Mouse (Mus musculus) skeletal muscle tissue, adult 2 months (tissue): ENCODE data around the gene Carf.

Experiments used
- DNase-seq: peaks from one replicate; pipeline ENCODE4 v3.0.0-alpha.2; 2012; ENCODE audit warnings: low read depth, low spot score

The Carf gene

GRCm38 (mm10) chr1:60179932-60180783, 82.1 kb downstream of the Carf start, which contains the start of gene Nbeal1:
Gene Nbeal1 (plus strand): TSS chr1:60180599.
- DNase-seq, result peak; percentile 99

DNA sequence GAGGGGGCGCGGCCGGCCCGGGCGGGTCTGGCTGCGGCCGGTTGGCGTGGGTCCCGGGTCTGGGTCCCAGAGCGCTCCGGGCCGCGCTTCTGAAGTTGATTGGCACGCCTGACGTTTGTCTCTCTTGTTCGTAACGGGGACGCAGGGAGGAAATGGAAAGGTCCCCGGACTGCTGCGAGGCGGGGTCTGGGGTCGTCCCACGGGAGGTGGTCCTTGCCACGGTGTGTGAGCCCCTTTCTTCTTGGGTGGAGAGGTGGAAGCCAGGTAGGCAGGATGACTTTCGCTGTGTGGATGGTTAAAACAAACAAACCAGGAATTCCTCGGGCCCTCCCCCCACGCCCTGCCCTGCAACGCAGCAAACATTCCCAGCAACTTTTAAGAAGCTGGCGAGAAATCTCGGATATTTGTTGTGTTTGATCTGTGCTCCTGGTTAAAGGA, 82.8 kb downstream of the Carf start:
- DNase-seq, result peak; percentile 40

DNA sequence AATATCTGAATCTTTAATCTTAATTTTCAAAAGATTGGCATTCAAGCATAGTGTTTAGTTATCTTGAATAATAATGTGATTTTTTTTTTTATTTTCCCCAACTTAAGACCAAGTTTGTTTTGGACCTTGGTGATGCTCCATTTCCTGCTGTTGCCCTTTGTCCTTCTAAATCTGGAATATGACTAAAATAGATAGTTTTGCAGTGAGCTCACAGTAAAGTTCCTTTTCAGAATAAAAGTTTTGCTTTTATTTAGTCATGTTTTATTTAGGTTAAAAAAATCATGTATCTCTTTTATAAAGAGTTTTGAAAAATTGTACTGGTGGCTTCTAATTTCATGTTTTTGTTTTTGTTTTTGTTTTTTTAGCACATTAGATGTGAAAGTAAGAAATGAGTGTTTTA, 90.4 kb downstream of the Carf start:
- no peak for DNase-seq

DNA sequence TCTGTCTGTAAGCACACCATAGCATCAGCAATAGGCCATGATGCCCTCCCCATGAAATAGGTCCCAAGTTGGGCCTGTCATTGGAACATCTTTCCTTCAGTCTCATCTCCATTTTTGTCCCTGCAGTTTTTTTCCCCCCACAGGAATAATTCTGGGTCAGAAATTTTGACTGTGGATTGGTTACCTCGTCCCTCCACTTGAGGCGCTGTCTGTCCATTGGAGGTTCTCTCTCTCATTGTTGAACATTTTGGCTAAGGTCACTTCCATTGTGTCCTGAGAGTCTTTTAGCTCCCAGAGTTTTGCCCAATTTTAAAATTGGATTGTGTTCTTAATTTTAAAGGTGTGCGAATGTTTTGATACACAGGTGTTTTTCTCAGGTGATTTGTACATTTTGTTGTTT, 98.8 kb downstream of the Carf start:
- DNase-seq, result no peak

GRCm38 (mm10) chr1:60199006-60199405, 101.0 kb downstream of the Carf start:
- no peak for DNase-seq
